Comparison of ENCODE assay signal across 9 mouse cellular contexts in genomic region chr9:89678974-89679373, GRCm38 (mm10). TPM values are rescaled to one million over a fixed set of nuclear protein-coding genes. Genes with fewer than 3 reads are reported as not detected.
DNase-seq lines count a peak whose midpoint lies in the region; ATAC-seq lines count a peak whose summit lies in the region.
"Had no signal": no experiment of that assay in that cellular context is flagged by ENCODE, and none has a peak within 500 bp of the region (broad histone marks: within the 10 kb centered on the region; RNA-seq: fewer than 3 reads in every experiment).

No protein-coding gene starts in this region.

- DNase-seq in left cerebral cortex, postnatal 4 days = peak; percentile 59
- DNase-seq in left cerebral cortex, adult 11 months (ENCODE audit: low spot score) = no peak
- no peak for DNase-seq in urinary bladder, postnatal 25 days (ENCODE audit: low spot score)
- DNase-seq in ovary, postnatal 14 days (ENCODE audit: low spot score) = no peak

- intact Hi-C loops in left cerebral cortex, postnatal 4 days (cut with DNase I) = no loop called here

- no peak overlapping the region for H3K27ac ChIP-seq in kidney, embryonic 14.5 days (ENCODE audit: low read depth, low read length)
- H3K27ac ChIP-seq in neural tube, embryonic 14.5 days (ENCODE audit: low read depth, low read length) = no peak overlapping the region

- 46% methylated on average over 1 of the region's 1 CpGs for WGBS in kidney, embryonic 14.5 days
- 45% methylated on average over 1 of the region's 1 CpGs for WGBS in neural tube, embryonic 14.5 days

- H3K27me3 ChIP-seq in kidney, embryonic 14.5 days (ENCODE audit: control insufficient read depth, insufficient read depth, low read length) = 0 out of 2 replicates have a peak, but pooled peaks cover 3% of the 10 kb centered on the region
- no peaks in the 10 kb centered on the region for H3K27me3 ChIP-seq in neural tube, embryonic 14.5 days (ENCODE audit: control insufficient read depth, insufficient read depth, low read length)

- no peaks in the 10 kb centered on the region for H3K9me3 ChIP-seq in kidney, embryonic 14.5 days (ENCODE audit: control insufficient read depth, low read length)
- H3K9me3 ChIP-seq in neural tube, embryonic 14.5 days (ENCODE audit: control insufficient read depth, low read length) = no peaks in the 10 kb centered on the region

- H3K9ac ChIP-seq in kidney, embryonic 14.5 days (ENCODE audit: low read depth, low read length) = no peak overlapping the region
- no peak overlapping the region for H3K9ac ChIP-seq in neural tube, embryonic 14.5 days (replicated peaks; ENCODE audit: low read depth, low read length)

- ATAC-seq in common myeloid progenitor, adult 5-6 weeks (replicated peaks; ENCODE audit: low read depth, poor library complexity, severe bottlenecking) = 0 out of 2 replicates have a peak, but pooled peaks have one; percentile 42
- peak; percentile 76; the same call in 1 of the 2 replicates for ATAC-seq in kidney, embryonic 14.5 days (ENCODE audit: low FRiP score, low TSS enrichment)
- peak; percentile 79; the same call in 1 of the 2 replicates for ATAC-seq in neural tube, embryonic 14.5 days (ENCODE audit: low read depth)
- no peak for ATAC-seq in erythroid progenitor cell, adult 5-6 weeks (replicated peaks; ENCODE audit: low FRiP score, poor library complexity, severe bottlenecking)

- H3K4me2 ChIP-seq in kidney, embryonic 14.5 days (replicated peaks; ENCODE audit: low read depth, low read length) = no peak overlapping the region
- H3K4me2 ChIP-seq in neural tube, embryonic 14.5 days (ENCODE audit: low read depth, low read length) = no peak overlapping the region

- H3K4me3 ChIP-seq in kidney, embryonic 14.5 days (ENCODE audit: low read length) = no peak overlapping the region
- H3K4me3 ChIP-seq in neural tube, embryonic 14.5 days (ENCODE audit: low read depth, low read length) = no peak overlapping the region

- no peaks in the 10 kb centered on the region for H3K4me1 ChIP-seq in kidney, embryonic 14.5 days (ENCODE audit: control insufficient read depth, insufficient read depth, low read length)
- H3K4me1 ChIP-seq in neural tube, embryonic 14.5 days (ENCODE audit: control insufficient read depth, insufficient read depth, low read length) = no peaks in the 10 kb centered on the region

- no peaks in the 10 kb centered on the region for H3K36me3 ChIP-seq in kidney, embryonic 14.5 days (ENCODE audit: control insufficient read depth, insufficient read depth, low read length)
- H3K36me3 ChIP-seq in neural tube, embryonic 14.5 days (ENCODE audit: control insufficient read depth, insufficient read depth, low read length) = no peaks in the 10 kb centered on the region

RNA-seq across cellular contexts. Expression of gene Tmed3, which starts 25.9 kb away (rescaled TPM):
- total RNA-seq in left cerebral cortex, postnatal 4 days (2021) = 10 to 100 TPM; 25.0 to 25.9 TPM
- 98.8 and 113 TPM in 2 replicates for total RNA-seq in common myeloid progenitor, adult 5-6 weeks (2017)
- 69.2 and 78.3 TPM in 2 replicates for polyA plus RNA-seq in kidney, embryonic 14.5 days (2014; fragmentation: Nextera tagmentation; extraction: Ambion mirVana)
- 53.2 and 61.2 TPM in 2 replicates for polyA plus RNA-seq in neural tube, embryonic 14.5 days (2014; fragmentation: Nextera tagmentation; extraction: Ambion mirVana)
- 33.5 and 51.6 TPM in 2 replicates for total RNA-seq in erythroid progenitor cell, adult 5-6 weeks (2015; ENCODE audit: low replicate concordance)
- 19.6 and 45.5 TPM in 2 replicates for total RNA-seq in erythroid progenitor cell, adult 5-6 weeks (2017; ENCODE audit: low replicate concordance)

RNA-seq across cellular contexts. Expression of gene Minar1, which starts 56.0 kb away (rescaled TPM):
- 10 to 100 TPM; 22.6 to 26.9 TPM for total RNA-seq in left cerebral cortex, postnatal 4 days (2021)
- not detected in 2 replicates for total RNA-seq in common myeloid progenitor, adult 5-6 weeks (2017)
- polyA plus RNA-seq in kidney, embryonic 14.5 days (2014; fragmentation: Nextera tagmentation; extraction: Ambion mirVana) = 0.08 and 0.11 TPM in 2 replicates
- polyA plus RNA-seq in neural tube, embryonic 14.5 days (2014; fragmentation: Nextera tagmentation; extraction: Ambion mirVana) = 4.2 and 8.8 TPM in 2 replicates
- total RNA-seq in erythroid progenitor cell, adult 5-6 weeks (2015; ENCODE audit: low replicate concordance) = not detected in 2 replicates
- total RNA-seq in erythroid progenitor cell, adult 5-6 weeks (2017; ENCODE audit: low replicate concordance) = not detected in 2 replicates

RNA-seq across cellular contexts. Expression of gene Ankrd34c, which starts 59.3 kb away (rescaled TPM):
- 1 to 10 TPM; 3.2 to 3.5 TPM for total RNA-seq in left cerebral cortex, postnatal 4 days (2021)
- not detected in 2 replicates for total RNA-seq in common myeloid progenitor, adult 5-6 weeks (2017)
- not detected in 2 replicates for polyA plus RNA-seq in kidney, embryonic 14.5 days (2014; fragmentation: Nextera tagmentation; extraction: Ambion mirVana)
- 1.1 and 1.5 TPM in 2 replicates for polyA plus RNA-seq in neural tube, embryonic 14.5 days (2014; fragmentation: Nextera tagmentation; extraction: Ambion mirVana)
- total RNA-seq in erythroid progenitor cell, adult 5-6 weeks (2015; ENCODE audit: low replicate concordance) = not detected in 2 replicates
- not detected in 2 replicates for total RNA-seq in erythroid progenitor cell, adult 5-6 weeks (2017; ENCODE audit: low replicate concordance)
- polyA plus RNA-seq: stomach, embryonic 16.5 days had no signal

Comparison
In these comparisons a context has a peak if more than half of its experiments do, and no peak if none do; other contexts are left out.
1. RNA of gene Minar1, which starts 56.0 kb away (total RNA-seq): 22.6 to 26.9 TPM in left cerebral cortex, postnatal 4 days; not detected in common myeloid progenitor, adult 5-6 weeks and not detected in erythroid progenitor cell, adult 5-6 weeks; every median in the first group is over 10 times any median in the second.